Mouse (Mus musculus) CH12.LX (cell line): Measurements from ENCODE around the gene Elane.

Source experiments
- BHLHE40 ChIP-seq: IDR thresholded peaks from 2 replicates; pipeline ENCODE4 v1.6.1; 2011; ENCODE audit warnings: mild to moderate bottlenecking, low read depth, low read length, improper control_type of control experiment
- CTCF ChIP-seq, 2 experiments: IDR thresholded peaks in 1 of 2; conservative IDR thresholded peaks in 1 of 2; 2 replicates each; pipeline ENCODE4 v1.5.1; 2011 to 2012; ENCODE audit warnings: low read depth in 2 of 2, low read length in 2 of 2, improper control_type of control experiment in 1 of 2, inconsistent platforms in 1 of 2, mild to moderate bottlenecking in 1 of 2, moderate library complexity in 1 of 2
- E2F4 ChIP-seq: IDR thresholded peaks from 2 replicates; pipeline ENCODE4 v1.6.1; 2011; ENCODE audit warnings: low read depth, low read length, improper control_type of control experiment; ENCODE audit not compliant: insufficient replicate concordance
- EP300 ChIP-seq: IDR thresholded peaks from 2 replicates; pipeline ENCODE4 v1.6.1; 2011; ENCODE audit warnings: low read length, improper control_type of control experiment
- JUND ChIP-seq: conservative IDR thresholded peaks from 2 replicates; pipeline ENCODE4 v1.6.1; 2011; ENCODE audit warnings: low read depth, low read length, improper control_type of control experiment

DNA sequence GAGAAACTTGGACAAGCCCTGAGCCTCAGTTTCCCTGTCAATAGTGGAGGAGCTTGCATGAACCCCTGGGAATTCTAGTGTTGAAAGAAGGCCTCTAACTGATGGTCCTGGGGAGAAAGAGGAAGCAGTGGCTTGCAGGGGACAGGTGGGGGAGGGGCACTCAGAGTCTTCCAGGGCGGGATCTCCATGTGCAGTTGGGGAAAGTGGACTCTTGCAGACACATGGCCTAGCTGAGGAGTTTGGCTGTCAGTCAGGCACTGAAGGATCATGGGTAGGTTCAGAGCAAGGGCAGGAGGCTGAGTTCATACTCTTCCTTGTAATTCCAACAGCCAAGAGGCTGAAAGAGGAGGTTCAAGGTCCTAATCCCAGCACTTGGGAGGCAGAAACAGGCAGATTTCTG is 8.9 kb upstream of the Elane start:
- TF ChIP-seq JUND: no peak
- TF ChIP-seq CTCF (conservative IDR thresholded peaks at IDR 0.05 in 1 of 2, IDR thresholded peaks at IDR 0.05 in 1 of 2; ENCODE audit: low read depth in 2 of 2, low read length in 2 of 2): no peak
- TF ChIP-seq BHLHE40: no peak
- no peak for TF ChIP-seq E2F4
- no peak for TF ChIP-seq EP300
